Mouse (Mus musculus) CD4-positive naive resting alpha-beta T cell, adult 57 days (primary cell): Measurements from ENCODE around the gene Nlrp4b. TPM values are rescaled to one million over a fixed set of nuclear protein-coding genes. Genes with fewer than 3 reads are reported as not detected.

Experiments
- total RNA-seq: library from RNA; stranded (reverse); gene quantifications from one replicate; pipeline ENCODE4 v1.2.4, GENCODE M21; 2023

Gene Nlrp4b
- not detected for total RNA-seq

GRCm38 (mm10) chr7:10687489-10687888 lies at the start of gene Nlrp4b:
Nlrp4b (plus strand) TSS chr7:10687789.

GRCm38 (mm10) chr7:10754264-10754663 lies 66.7 kb downstream of the Nlrp4b start, which contains the start of gene Vmn1r71:
Vmn1r71 (minus strand) TSS chr7:10754364.

Other genes starting within 250 kb of the Nlrp4b start
- gene Vmn1r67, start 244.5 kb upstream of the Nlrp4b start, total RNA-seq = not detected
- 1.1 TPM for gene Zik1, start 192.4 kb upstream of the Nlrp4b start, total RNA-seq
- not detected for gene Vmn1r68, start 129.3 kb upstream of the Nlrp4b start, total RNA-seq
- gene Vmn1r69, start 74.1 kb upstream of the Nlrp4b start, total RNA-seq = not detected
- not detected for gene Vmn1r70, start 56.3 kb upstream of the Nlrp4b start, total RNA-seq
- gene Vmn1r71, start 66.6 kb downstream of the Nlrp4b start, total RNA-seq = not detected
- gene Zscan4b, start 217.3 kb downstream of the Nlrp4b start, total RNA-seq = not detected